Mouse (Mus musculus) liver, postnatal 0 days (tissue): ENCODE results near the gene Gm10643.

ENCODE experiments used
- CTCF ChIP-seq: sonication (generic); IDR thresholded peaks from 2 replicates; pipeline ENCODE4 v1.5.1; 2016; ENCODE audit warnings: antibody characterized with exemption, low read depth
- EP300 ChIP-seq: IDR thresholded peaks from 2 replicates; pipeline ENCODE4 v1.6.1; 2016; ENCODE audit warnings: antibody characterized with exemption, low read depth, mild to moderate bottlenecking

DNA sequence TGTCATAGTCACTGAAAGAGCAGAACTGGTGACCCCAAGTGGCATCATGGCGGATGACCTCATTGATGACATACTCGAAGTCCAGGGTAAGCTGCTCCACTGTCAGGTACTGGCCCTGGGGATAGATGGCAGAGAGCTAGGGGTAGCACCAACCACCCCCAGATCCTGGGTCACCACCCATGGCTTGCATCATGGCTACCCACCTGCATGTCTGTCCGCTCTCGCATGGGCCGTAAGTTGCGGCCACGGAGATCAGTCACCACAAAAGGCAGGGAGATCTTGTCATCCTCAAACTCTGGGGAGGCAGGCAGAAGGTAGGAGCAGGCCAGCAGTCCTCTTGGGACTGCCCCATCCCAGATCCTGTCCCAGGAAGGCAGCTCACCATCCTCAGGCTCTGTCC is 33.4 kb upstream of the Gm10643 start:
- no peak for TF ChIP-seq CTCF
- TF ChIP-seq EP300, result no peak
